Mouse (Mus musculus) stomach, embryonic 15.5 days (tissue): ENCODE measurements at regions not wholly inside any gene's neighbourhood (a gene's known extent, or its start where the extent isn't known, plus 50 kb on each side); places are given as distances from the start of the nearest gene placed in this dataset.

Experiments used
- ATAC-seq: fragments of 200-750 bp; cut with Nextera tagmentation; 2 replicates; pipeline ENCODE4 v1.8.0; 2017; ENCODE audit warnings: low read depth, moderate number of reproducible peaks, moderate TSS enrichment; ENCODE audit not compliant: insufficient read depth, low FRiP score
- H3K27ac ChIP-seq: fragments of 300-500 bp; sonication (generic); 2 replicates; pipeline ENCODE4 v1.5.1; 2015; ENCODE audit warnings: mild to moderate bottlenecking, inconsistent platforms
- H3K27me3 ChIP-seq: fragments of 300-500 bp; sonication (generic); replicated peaks from 2 replicates; pipeline ENCODE4 v1.6.1; 2015; ENCODE audit warnings: inconsistent platforms
- H3K36me3 ChIP-seq: fragments of 300-500 bp; sonication (generic); 2 replicates; pipeline ENCODE4 v1.6.1; 2015; ENCODE audit warnings: inconsistent platforms
- H3K4me1 ChIP-seq: fragments of 300-500 bp; sonication (generic); 2 replicates; pipeline ENCODE4 v1.6.1; 2015; ENCODE audit warnings: inconsistent platforms
- H3K4me2 ChIP-seq: fragments of 300-500 bp; sonication (generic); 2 replicates; pipeline ENCODE4 v1.6.1; 2015; ENCODE audit warnings: mild to moderate bottlenecking, inconsistent platforms
- H3K4me3 ChIP-seq: fragments of 300-500 bp; sonication (generic); replicated peaks from 2 replicates; pipeline ENCODE4 v1.5.1; 2015; ENCODE audit warnings: inconsistent platforms
- H3K9ac ChIP-seq: fragments of 300-500 bp; sonication (generic); 2 replicates; pipeline ENCODE4 v1.6.1; 2015; ENCODE audit warnings: inconsistent platforms
- H3K9me3 ChIP-seq: fragments of 300-500 bp; sonication (generic); 2 replicates; pipeline ENCODE4 v1.6.1; 2016; ENCODE audit warnings: inconsistent platforms
- WGBS: fragments of 180-500 bp; shearing (Covaris S2); methylation state at CpG from one replicate; pipeline ENCODE4 v1.1.7; 2015; 5-methylcytosine and 5-hydroxymethylcytosine counted together

- Histone ChIP-seq H3K9ac (no peak overlapping the region), H3K4me1 (peaks cover 9% of the 10 kb centered on the region; the same call in 1 of the 2 replicates), H3K27me3 (no peaks in the 10 kb centered on the region), H3K4me2 (no peak overlapping the region), H3K4me3 (no peak overlapping the region), H3K27ac (no peak overlapping the region), H3K9me3 (no peaks in the 10 kb centered on the region), H3K36me3 (no peaks in the 10 kb centered on the region)
- WGBS = 63% methylated on average over 13 of the region's 13 CpGs
- no peak for ATAC-seq
Measured at GRCm38 (mm10) chr9:50000497-50001404, 202.0 kb upstream of the Ncam1 start.

DNA sequence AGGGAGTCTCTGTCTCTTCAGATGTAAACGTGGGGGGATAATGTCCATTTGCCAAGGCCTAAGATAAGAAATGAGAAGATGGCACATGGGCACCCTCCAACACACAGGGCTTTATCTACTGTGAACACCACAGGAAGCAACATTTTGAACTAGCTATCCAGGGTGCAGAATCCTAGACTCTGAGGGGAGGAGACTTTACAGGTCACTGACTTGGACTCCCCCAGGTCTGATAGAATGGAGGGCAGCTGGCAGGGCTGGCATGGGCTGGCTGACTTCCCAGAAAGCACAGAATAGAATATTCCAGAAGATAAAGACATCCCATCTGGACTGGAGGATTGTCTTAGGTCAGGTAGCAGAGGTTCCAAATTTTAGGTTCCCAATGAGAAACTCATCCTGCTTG is 201.2 kb upstream of the Ncam1 start:
- Histone ChIP-seq H3K4me1 (peaks cover 6% of the 10 kb centered on the region; the same call in 1 of the 2 replicates), H3K4me2 (no peak overlapping the region), H3K36me3 (no peaks in the 10 kb centered on the region), H3K9ac (no peak overlapping the region), H3K27me3 (no peaks in the 10 kb centered on the region), H3K4me3 (no peak overlapping the region), H3K27ac (no peak overlapping the region), H3K9me3 (no peaks in the 10 kb centered on the region)
- 56% methylated on average over 1 of the region's 1 CpGs for WGBS
- no peak for ATAC-seq

GRCm38 (mm10) chr9:49998101-49998500 is 199.4 kb upstream of the Ncam1 start:
- Histone ChIP-seq H3K4me3 (no peak overlapping the region), H3K27me3 (no peaks in the 10 kb centered on the region), H3K36me3 (no peaks in the 10 kb centered on the region), H3K27ac (no peak overlapping the region), H3K9me3 (no peaks in the 10 kb centered on the region), H3K9ac (no peak overlapping the region), H3K4me2 (no peak overlapping the region), H3K4me1 (peaks cover 6% of the 10 kb centered on the region; the same call in 1 of the 2 replicates)
- ATAC-seq = no peak
- WGBS = 58% methylated on average over 3 of the region's 3 CpGs

DNA sequence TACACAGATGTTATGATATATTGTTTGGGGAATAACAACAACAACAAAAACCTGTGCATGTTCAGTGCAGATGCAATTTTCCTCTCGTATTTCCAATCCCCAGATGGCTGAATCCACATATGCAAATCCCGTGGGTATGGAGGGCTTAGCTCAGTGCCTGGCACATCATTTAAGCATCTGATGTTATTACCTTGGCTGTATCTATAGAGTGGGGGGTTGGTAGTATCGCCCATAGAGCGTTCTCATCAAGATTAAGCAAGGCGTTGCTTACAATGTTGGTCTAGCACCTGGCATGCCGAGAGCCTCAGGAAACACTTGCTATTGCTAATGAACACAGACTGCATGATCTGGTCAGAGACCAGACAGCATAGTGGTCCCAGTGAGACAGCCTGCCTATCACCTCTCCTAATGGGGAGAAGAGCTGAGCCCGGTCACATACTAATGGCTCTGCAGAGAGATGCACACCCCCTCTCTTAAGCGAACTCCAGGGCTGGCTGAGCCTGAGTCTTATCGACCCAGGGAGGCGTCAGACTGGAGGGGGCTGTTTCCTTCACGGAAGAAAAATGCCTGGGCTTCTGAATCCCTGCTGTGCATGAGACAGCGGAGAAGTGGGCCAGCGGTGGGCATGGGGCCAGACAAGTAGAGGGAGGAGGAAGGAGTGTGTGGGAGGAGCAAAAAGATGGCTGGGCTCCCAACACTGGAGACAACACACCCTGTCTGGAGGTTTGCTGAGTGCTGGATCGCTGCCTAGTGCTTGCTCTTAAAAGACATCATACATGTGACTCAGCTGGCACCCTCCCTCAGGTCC is 190.9 kb upstream of the Ncam1 start:
- peak overlapping the region; percentile 37 for H3K4me2 ChIP-seq
- 40% methylated on average over 14 of the region's 14 CpGs for WGBS
- H3K4me3 ChIP-seq = no peak overlapping the region
- H3K27me3 ChIP-seq = no peaks in the 10 kb centered on the region
- H3K9ac ChIP-seq = no peak overlapping the region
- H3K27ac ChIP-seq = peak overlapping the region; percentile 57
- ATAC-seq = peak; percentile 91
- H3K9me3 ChIP-seq = no peaks in the 10 kb centered on the region
- peaks cover 13% of the 10 kb centered on the region; the same call in 1 of the 2 replicates for H3K4me1 ChIP-seq
- H3K36me3 ChIP-seq = no peaks in the 10 kb centered on the region

DNA sequence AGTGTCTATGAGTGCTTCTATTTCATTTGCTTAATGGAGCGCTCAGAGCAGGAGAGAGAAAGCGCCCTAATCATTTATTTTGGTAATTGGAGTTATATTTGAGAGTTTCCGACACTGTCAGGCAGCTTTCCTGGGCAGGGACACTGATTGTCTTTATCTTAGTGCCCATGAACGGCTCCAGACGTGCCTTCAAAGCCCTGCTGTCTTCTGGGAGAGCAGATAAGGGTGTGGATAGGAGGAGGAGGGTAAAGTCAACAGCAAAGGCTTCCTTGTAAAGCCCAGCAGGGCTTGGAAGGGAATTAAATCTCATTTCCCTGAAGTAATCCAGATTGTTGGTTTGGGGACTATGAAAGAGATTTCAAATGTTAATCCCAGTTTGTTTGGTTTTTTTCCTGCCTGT is 189.3 kb upstream of the Ncam1 start:
- Histone ChIP-seq H3K4me2 (no peak overlapping the region), H3K9ac (no peak overlapping the region), H3K4me1 (peaks cover 13% of the 10 kb centered on the region; the same call in 1 of the 2 replicates), H3K9me3 (no peaks in the 10 kb centered on the region), H3K4me3 (no peak overlapping the region), H3K27ac (no peak overlapping the region), H3K27me3 (no peaks in the 10 kb centered on the region), H3K36me3 (no peaks in the 10 kb centered on the region)
- no peak for ATAC-seq
- WGBS = 38% methylated on average over 5 of the region's 5 CpGs

GRCm38 (mm10) chr9:49987481-49987880 is 188.8 kb upstream of the Ncam1 start:
- Histone ChIP-seq H3K27me3 (no peaks in the 10 kb centered on the region), H3K4me3 (no peak overlapping the region), H3K36me3 (no peaks in the 10 kb centered on the region), H3K4me2 (no peak overlapping the region), H3K9me3 (no peaks in the 10 kb centered on the region), H3K4me1 (peaks cover 13% of the 10 kb centered on the region; the same call in 1 of the 2 replicates), H3K27ac (no peak overlapping the region), H3K9ac (no peak overlapping the region)
- no peak for ATAC-seq

DNA sequence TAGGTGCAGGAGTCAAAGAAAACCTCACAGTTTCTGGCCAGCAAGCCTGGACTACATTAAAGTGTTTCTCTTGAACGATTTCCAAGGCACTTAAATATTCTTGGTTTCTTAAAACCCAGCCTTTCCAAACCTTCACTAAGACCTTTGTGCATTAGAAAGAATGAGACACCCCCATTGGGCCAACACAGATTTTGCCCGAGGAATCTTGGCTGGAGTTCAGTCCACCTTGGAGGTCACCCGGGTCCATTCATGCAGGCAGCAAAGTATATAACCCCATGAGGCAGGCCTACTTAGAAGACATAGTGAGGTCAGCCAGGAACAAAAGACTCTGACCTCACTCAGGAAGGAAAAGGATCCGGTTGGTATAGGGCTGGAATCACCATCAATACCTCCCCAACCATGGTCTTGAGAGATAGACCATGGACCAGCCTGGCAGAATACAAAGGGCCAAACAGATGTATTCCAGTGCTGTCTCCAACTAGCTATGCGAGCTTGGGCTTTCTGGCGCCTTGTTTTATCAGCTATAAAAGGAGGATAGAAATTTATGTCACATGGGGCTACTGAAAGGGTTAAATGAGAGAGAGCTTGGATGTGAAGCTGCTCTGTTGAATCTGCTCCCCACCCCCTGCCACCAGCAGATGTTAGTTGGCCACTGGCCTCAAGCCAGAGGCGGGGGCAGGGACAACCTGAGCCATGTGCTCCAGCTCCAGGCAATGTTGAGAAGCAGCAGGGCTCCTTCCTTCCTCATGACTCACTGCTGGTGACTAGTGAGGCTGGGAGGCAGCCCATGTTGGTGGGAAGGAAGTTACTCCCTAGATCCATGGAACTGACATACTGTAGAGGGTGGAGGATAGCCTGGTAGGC is 181.9 kb upstream of the Ncam1 start:
- H3K4me3 ChIP-seq = no peak overlapping the region
- no peaks in the 10 kb centered on the region for H3K36me3 ChIP-seq
- no peak overlapping the region for H3K9ac ChIP-seq
- no peaks in the 10 kb centered on the region for H3K27me3 ChIP-seq
- no peak overlapping the region for H3K4me2 ChIP-seq
- H3K27ac ChIP-seq = peak overlapping the region; percentile 58; the same call in 1 of the 2 replicates
- peaks cover 22% of the 10 kb centered on the region; the same call in 1 of the 2 replicates for H3K4me1 ChIP-seq
- WGBS = 43% methylated on average over 7 of the region's 7 CpGs
- H3K9me3 ChIP-seq = no peaks in the 10 kb centered on the region
- ATAC-seq = peak; percentile 61; the same call in 1 of the 2 replicates

- no peak overlapping the region for H3K4me3 ChIP-seq
- H3K27me3 ChIP-seq = no peaks in the 10 kb centered on the region
- peak overlapping the region; percentile 23 for H3K4me2 ChIP-seq
- H3K27ac ChIP-seq = peak overlapping the region; percentile 72
- H3K4me1 ChIP-seq = peaks cover 20% of the 10 kb centered on the region; the same call in 1 of the 2 replicates
- no peaks in the 10 kb centered on the region for H3K36me3 ChIP-seq
- WGBS = 27% methylated on average over 11 of the region's 11 CpGs
- no peaks in the 10 kb centered on the region for H3K9me3 ChIP-seq
- H3K9ac ChIP-seq = no peak overlapping the region
- peak; percentile 73 for ATAC-seq
Measured at GRCm38 (mm10) chr9:49975938-49976671, 177.4 kb upstream of the Ncam1 start.

- Histone ChIP-seq H3K9ac (no peak overlapping the region), H3K27ac (no peak overlapping the region), H3K4me1 (peaks cover 12% of the 10 kb centered on the region; the same call in 1 of the 2 replicates), H3K27me3 (no peaks in the 10 kb centered on the region), H3K36me3 (no peaks in the 10 kb centered on the region), H3K4me3 (no peak overlapping the region), H3K9me3 (no peaks in the 10 kb centered on the region), H3K4me2 (no peak overlapping the region)
- 76% methylated on average over 5 of the region's 5 CpGs for WGBS
- no peak for ATAC-seq
Measured at GRCm38 (mm10) chr9:49973974-49974495, 175.3 kb upstream of the Ncam1 start.

GRCm38 (mm10) chr9:49969429-49969828 is 170.7 kb upstream of the Ncam1 start:
- Histone ChIP-seq H3K27ac (no peak overlapping the region), H3K27me3 (no peaks in the 10 kb centered on the region), H3K9ac (no peak overlapping the region), H3K36me3 (no peaks in the 10 kb centered on the region), H3K4me1 (no peaks in the 10 kb centered on the region), H3K4me3 (no peak overlapping the region), H3K4me2 (no peak overlapping the region), H3K9me3 (no peaks in the 10 kb centered on the region)
- 73% methylated on average over 6 of the region's 6 CpGs for WGBS
- ATAC-seq = no peak

- Histone ChIP-seq H3K9ac (no peak overlapping the region), H3K4me1 (peaks cover 6% of the 10 kb centered on the region), H3K4me2 (no peak overlapping the region), H3K9me3 (no peaks in the 10 kb centered on the region), H3K27me3 (no peaks in the 10 kb centered on the region), H3K36me3 (no peaks in the 10 kb centered on the region), H3K27ac (no peak overlapping the region), H3K4me3 (no peak overlapping the region)
- 59% methylated on average over 4 of the region's 4 CpGs for WGBS
- ATAC-seq = no peak
Measured at GRCm38 (mm10) chr9:49964666-49965065, 165.9 kb upstream of the Ncam1 start.
